Mouse (Mus musculus): ENCODE measurements around the gene Vmn2r109. TPM values are rescaled to one million over a fixed set of nuclear protein-coding genes. Genes with fewer than 3 reads are reported as not detected.
"Not testable (repeated sequence)": the region's sequence is repeated elsewhere in the genome, so short reads cannot be mapped to it uniquely, and the experiment has no call there.

The Vmn2r109 gene
- not detected in 2 replicates for polyA plus RNA-seq (2015; fragmentation: Nextera tagmentation; extraction: Ambion mirVana)

DNA sequence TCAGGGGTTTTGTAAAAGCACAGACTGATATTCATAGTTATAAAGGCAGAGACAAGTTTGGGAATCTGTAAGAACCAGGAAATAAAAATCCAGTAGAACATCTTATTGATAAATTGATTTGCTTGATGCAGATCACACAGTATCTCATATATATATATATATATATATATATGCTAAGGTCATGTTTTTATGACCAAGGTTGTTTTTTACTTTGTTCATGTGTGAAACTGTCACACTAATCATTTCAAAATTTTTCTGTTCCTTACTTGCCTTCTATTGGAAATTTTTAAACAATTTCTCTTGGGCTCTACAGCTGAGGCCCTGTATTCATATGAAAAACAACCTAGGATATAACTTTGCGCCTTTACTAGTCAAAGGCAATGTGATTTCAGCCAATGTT, at the start of gene Vmn2r109:
TSS of gene Vmn2r109 (minus strand) at position 101 of the 400 bp plus-strand sequence.
- WGBS = 86% methylated on average over 1 of the region's 1 CpGs
- Histone ChIP-seq H3K27ac (ENCODE audit: low read length) (no peak within 1 kb of the TSS), H3K4me3 (ENCODE audit: low read depth, low read length) (no peak within 1 kb of the TSS)

DNA sequence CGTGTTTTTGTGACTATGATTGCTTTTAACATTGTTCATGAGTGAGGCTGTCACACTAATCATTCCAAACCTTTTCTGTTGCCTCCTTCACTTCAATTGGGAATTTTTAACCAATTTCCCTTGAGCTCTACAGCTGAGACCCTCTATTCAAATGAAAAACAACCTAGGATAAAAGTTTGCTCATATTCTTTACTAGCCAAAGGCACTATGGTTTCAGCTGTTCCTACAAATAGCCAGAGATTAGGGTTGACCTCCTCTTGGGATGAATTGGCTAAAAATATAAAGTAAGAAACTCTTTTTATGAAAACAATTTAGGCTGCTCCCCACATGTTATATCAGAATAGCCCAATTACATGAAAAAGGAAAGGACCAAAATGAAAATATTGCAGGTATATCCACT, 31.8 kb upstream of the Vmn2r109 start, which contains the start of gene Vmn2r110:
TSS of gene Vmn2r110 (minus strand) at position 101 of the 400 bp plus-strand sequence.
- H3K27ac ChIP-seq (ENCODE audit: low read length) = no peak within 1 kb of the TSS
- WGBS = 53% methylated on average over 1 of the region's 1 CpGs
- H3K27me3 ChIP-seq (ENCODE audit: control insufficient read depth, insufficient read depth, low read depth, low read length) = no peaks in the 10 kb centered on the region
- no peak within 1 kb of the TSS for H3K4me2 ChIP-seq (ENCODE audit: low read length)
- H3K4me1 ChIP-seq (ENCODE audit: control insufficient read depth, insufficient read depth, low read length) = no peaks in the 10 kb centered on the region
- no peaks in the 10 kb centered on the region for H3K36me3 ChIP-seq (ENCODE audit: control insufficient read depth, insufficient read depth, low read length)
- no peak for ATAC-seq
- H3K9ac ChIP-seq (ENCODE audit: low read depth, low read length) = no peak within 1 kb of the TSS
- H3K4me3 ChIP-seq (ENCODE audit: low read depth, low read length) = no peak within 1 kb of the TSS
- peaks cover 3% of the 10 kb centered on the region for H3K9me3 ChIP-seq (replicated peaks; ENCODE audit: control insufficient read depth, low read length, poor library complexity, severe bottlenecking)

More for the DNA sequence above, at the start of gene Vmn2r109:
- no peaks in the 10 kb centered on the region for H3K27me3 ChIP-seq (ENCODE audit: control insufficient read depth, insufficient read depth, low read depth, low read length)
- no peaks in the 10 kb centered on the region for H3K36me3 ChIP-seq (ENCODE audit: control insufficient read depth, insufficient read depth, low read length)
- H3K4me2 ChIP-seq (ENCODE audit: low read length) = no peak within 1 kb of the TSS
- no peaks in the 10 kb centered on the region for H3K4me1 ChIP-seq (ENCODE audit: control insufficient read depth, insufficient read depth, low read length)
- no peak within 1 kb of the TSS for H3K9ac ChIP-seq (ENCODE audit: low read depth, low read length)
- 0 out of 2 replicates have a peak, but pooled peaks cover 3% of the 10 kb centered on the region for H3K9me3 ChIP-seq (replicated peaks; ENCODE audit: control insufficient read depth, low read length, poor library complexity, severe bottlenecking)
- ATAC-seq = no peak

DNA sequence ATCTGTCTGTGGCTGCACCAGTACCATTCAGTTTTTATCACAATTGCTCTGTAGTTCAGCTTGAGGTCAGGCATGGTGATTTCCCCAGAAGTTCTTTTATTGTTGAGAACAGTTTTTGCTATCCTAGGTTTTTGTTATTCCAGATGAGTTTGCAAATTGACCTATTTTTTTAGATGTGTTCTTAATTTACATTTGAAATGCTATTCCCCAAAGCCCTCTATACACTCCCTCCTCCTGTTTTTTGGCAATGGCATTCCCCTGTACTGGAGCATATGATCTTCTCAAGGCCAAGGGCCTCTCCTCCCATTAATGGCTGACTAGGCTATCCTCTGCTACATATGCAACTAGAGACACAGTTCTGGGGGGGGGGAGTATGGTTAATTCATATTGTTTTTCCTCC, 56.3 kb downstream of the Vmn2r109 start:
- H3K27ac ChIP-seq (ENCODE audit: low read length); H3K27me3 ChIP-seq (ENCODE audit: control insufficient read depth, insufficient read depth, low read depth, low read length); H3K9me3 ChIP-seq (replicated peaks; ENCODE audit: control insufficient read depth, low read length, poor library complexity, severe bottlenecking); ATAC-seq; H3K4me3 ChIP-seq (ENCODE audit: low read depth, low read length); H3K36me3 ChIP-seq (ENCODE audit: control insufficient read depth, insufficient read depth, low read length); H3K9ac ChIP-seq (ENCODE audit: low read depth, low read length); H3K4me2 ChIP-seq (ENCODE audit: low read length); H3K4me1 ChIP-seq (ENCODE audit: control insufficient read depth, insufficient read depth, low read length): not testable (repeated sequence)

GRCm38 (mm10) chr17:20497858-20498257, 66.7 kb downstream of the Vmn2r109 start, which contains the start of gene Vmn1r225:
Gene Vmn1r225 (plus strand): TSS chr17:20498158.
- no peak within 1 kb of the TSS for H3K27ac ChIP-seq (ENCODE audit: low read length)
- ATAC-seq = no peak
- H3K9ac ChIP-seq (ENCODE audit: low read depth, low read length) = no peak within 1 kb of the TSS
- H3K9me3 ChIP-seq (replicated peaks; ENCODE audit: control insufficient read depth, low read length, poor library complexity, severe bottlenecking) = peaks cover 6% of the 10 kb centered on the region; the same call in 1 of the 2 replicates
- no peak within 1 kb of the TSS for H3K4me2 ChIP-seq (ENCODE audit: low read length)
- H3K27me3 ChIP-seq (ENCODE audit: control insufficient read depth, insufficient read depth, low read depth, low read length) = no peaks in the 10 kb centered on the region
- no peaks in the 10 kb centered on the region for H3K36me3 ChIP-seq (ENCODE audit: control insufficient read depth, insufficient read depth, low read length)
- no peak within 1 kb of the TSS for H3K4me3 ChIP-seq (ENCODE audit: low read depth, low read length)
- no peaks in the 10 kb centered on the region for H3K4me1 ChIP-seq (ENCODE audit: control insufficient read depth, insufficient read depth, low read length)

Other genes with a start within 250 kb of the Vmn2r109 start
- not detected in 2 replicates for gene Vmn2r107, start 219.5 kb downstream of the Vmn2r109 start, polyA plus RNA-seq (2015; fragmentation: Nextera tagmentation; extraction: Ambion mirVana)
- gene Vmn1r224, start 150.6 kb downstream of the Vmn2r109 start, polyA plus RNA-seq (2015; fragmentation: Nextera tagmentation; extraction: Ambion mirVana) = not detected in 2 replicates
- gene Vmn2r108, start 83.4 kb downstream of the Vmn2r109 start, polyA plus RNA-seq (2015; fragmentation: Nextera tagmentation; extraction: Ambion mirVana) = not detected in 2 replicates
- not detected in 2 replicates for gene Vmn1r225, start 66.6 kb downstream of the Vmn2r109 start, polyA plus RNA-seq (2015; fragmentation: Nextera tagmentation; extraction: Ambion mirVana)
- not detected in 2 replicates for gene Vmn2r110, start 31.7 kb upstream of the Vmn2r109 start, polyA plus RNA-seq (2015; fragmentation: Nextera tagmentation; extraction: Ambion mirVana)
- gene Fpr-rs3, start 60.1 kb upstream of the Vmn2r109 start, polyA plus RNA-seq (2015; fragmentation: Nextera tagmentation; extraction: Ambion mirVana) = not detected in 2 replicates
- not detected in 2 replicates for gene Vmn1r226, start 118.1 kb upstream of the Vmn2r109 start, polyA plus RNA-seq (2015; fragmentation: Nextera tagmentation; extraction: Ambion mirVana)
- gene Vmn1r227, start 165.1 kb upstream of the Vmn2r109 start, polyA plus RNA-seq (2015; fragmentation: Nextera tagmentation; extraction: Ambion mirVana) = not detected in 2 replicates
- gene Vmn1r228, start 221.4 kb upstream of the Vmn2r109 start, polyA plus RNA-seq (2015; fragmentation: Nextera tagmentation; extraction: Ambion mirVana) = not detected in 2 replicates
- 0.01 TPM in 1 of 2 replicates, not detected in the other for gene Vmn1r229, start 246.8 kb upstream of the Vmn2r109 start, polyA plus RNA-seq (2015; fragmentation: Nextera tagmentation; extraction: Ambion mirVana)

Data from midbrain, embryonic 16.5 days (tissue).